Mouse (Mus musculus): Measurements from ENCODE around the gene Lyrm1. TPM values are rescaled to one million over a fixed set of nuclear protein-coding genes. Genes with fewer than 3 reads are reported as not detected.

Gene Lyrm1
- polyA plus RNA-seq, 1 experiment from 2014 or later, result 10.7 TPM

DNA sequence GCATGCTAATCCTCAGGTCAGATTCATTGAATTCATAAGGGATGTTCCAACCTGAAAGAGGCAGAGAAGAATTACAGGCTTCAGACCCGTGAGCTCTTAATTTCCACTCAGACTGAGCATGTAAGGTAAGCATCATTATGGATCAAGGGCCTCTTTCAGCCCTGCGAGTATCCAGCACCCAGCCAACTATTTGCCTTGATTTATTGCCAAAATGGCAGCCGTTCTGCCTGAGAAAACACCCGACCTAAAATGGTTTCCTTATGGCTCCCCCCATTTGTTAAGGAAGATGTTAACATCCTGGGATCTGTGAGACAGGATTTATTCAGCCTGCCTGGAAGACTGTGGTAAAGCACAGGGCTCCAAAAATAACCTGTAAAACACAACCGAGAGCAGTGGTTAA, 41.4 kb downstream of the Lyrm1 start:
- H3K9me3 ChIP-seq (ENCODE audit: control insufficient read depth, low read length), result no peaks in the 10 kb centered on the region
- DNase-seq (ENCODE audit: low spot score) (no peak), ATAC-seq (ENCODE audit: low FRiP score, low TSS enrichment) (no peak)
- 54% methylated on average over 5 of the region's 5 CpGs for WGBS
- no peaks in the 10 kb centered on the region for H3K36me3 ChIP-seq (ENCODE audit: control insufficient read depth, insufficient read depth, low read length)
- no peak overlapping the region for H3K4me2 ChIP-seq (replicated peaks; ENCODE audit: low read depth)
- H3K9ac ChIP-seq (ENCODE audit: low read length), result no peak overlapping the region
- no peak overlapping the region for H3K4me3 ChIP-seq (ENCODE audit: low read depth, low read length)
- no peak for TF ChIP-seq EP300 (optimal IDR thresholded peaks at IDR 0.05)
- no peak for TF ChIP-seq CTCF (IDR thresholded peaks at IDR 0.05; ENCODE audit: low read depth)
- no peaks in the 10 kb centered on the region for H3K27me3 ChIP-seq (ENCODE audit: control insufficient read depth, insufficient read depth, low read length)
- H3K27ac ChIP-seq (replicated peaks), result 0 out of 2 replicates have a peak overlapping the region, but pooled peaks have one; percentile 20
- no peaks in the 10 kb centered on the region for H3K4me1 ChIP-seq (replicated peaks; ENCODE audit: control insufficient read depth, insufficient read depth)

DNA sequence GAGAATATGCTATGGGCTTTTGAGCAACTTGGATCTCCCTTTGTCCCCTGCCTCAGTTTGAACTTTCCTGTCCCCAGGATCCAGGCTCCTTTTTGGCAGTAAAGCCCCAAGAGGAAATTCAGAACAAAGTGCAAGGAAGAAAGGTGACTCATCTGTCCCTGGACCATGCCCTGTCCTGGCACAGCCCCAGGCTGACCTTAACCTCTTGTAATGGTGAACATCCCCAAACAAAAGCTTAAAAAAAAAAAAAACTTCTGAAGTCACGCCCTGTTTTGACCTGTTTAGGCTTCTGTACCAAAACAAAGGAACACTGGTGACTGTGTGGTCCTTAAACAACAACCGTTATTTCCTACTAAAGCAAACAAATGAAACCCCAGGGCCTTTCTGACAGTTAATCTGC, 45.9 kb downstream of the Lyrm1 start:
- WGBS, result 65% methylated on average over 2 of the region's 2 CpGs

DNA sequence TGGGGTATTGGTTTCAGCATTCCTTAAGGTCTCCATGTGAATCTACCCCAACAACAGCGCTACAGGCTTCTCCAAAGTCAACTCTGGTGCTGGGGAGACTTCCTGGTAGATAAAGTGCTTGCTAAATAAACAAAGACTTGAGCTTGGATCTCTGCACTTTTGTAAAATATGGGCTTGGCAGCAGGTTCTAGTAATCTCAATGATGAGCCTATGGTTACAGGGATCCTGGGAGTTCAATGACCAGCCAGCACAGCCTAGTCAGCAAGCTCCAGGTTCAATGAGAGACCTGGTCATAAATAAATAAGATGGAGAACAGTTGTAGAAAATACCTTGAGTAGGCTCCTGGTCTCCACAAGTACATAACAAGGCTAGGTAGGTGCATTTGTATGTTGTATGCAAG, 58.4 kb downstream of the Lyrm1 start:
- H3K9ac ChIP-seq (ENCODE audit: low read length), result no peak overlapping the region
- H3K4me3 ChIP-seq (ENCODE audit: low read depth, low read length), result no peak overlapping the region
- H3K4me2 ChIP-seq (replicated peaks; ENCODE audit: low read depth), result no peak overlapping the region
- 62% methylated on average over 1 of the region's 1 CpGs for WGBS
- no peak overlapping the region for H3K27ac ChIP-seq (replicated peaks)
- H3K4me1 ChIP-seq (replicated peaks; ENCODE audit: control insufficient read depth, insufficient read depth), result no peaks in the 10 kb centered on the region
- H3K27me3 ChIP-seq (ENCODE audit: control insufficient read depth, insufficient read depth, low read length), result no peaks in the 10 kb centered on the region
- TF ChIP-seq EP300 (optimal IDR thresholded peaks at IDR 0.05), result no peak
- no peak for TF ChIP-seq CTCF (IDR thresholded peaks at IDR 0.05; ENCODE audit: low read depth)
- ATAC-seq (ENCODE audit: low FRiP score, low TSS enrichment) (no peak), DNase-seq (ENCODE audit: low spot score) (no peak)
- H3K9me3 ChIP-seq (ENCODE audit: control insufficient read depth, low read length), result no peaks in the 10 kb centered on the region
- H3K36me3 ChIP-seq (ENCODE audit: control insufficient read depth, insufficient read depth, low read length), result no peaks in the 10 kb centered on the region

More for the DNA sequence above, 45.9 kb downstream of the Lyrm1 start:
- H3K9ac ChIP-seq (ENCODE audit: low read length), result no peak overlapping the region
- DNase-seq (ENCODE audit: low spot score) (no peak), ATAC-seq (ENCODE audit: low FRiP score, low TSS enrichment) (no peak)
- no peaks in the 10 kb centered on the region for H3K9me3 ChIP-seq (ENCODE audit: control insufficient read depth, low read length)
- no peak overlapping the region for H3K4me3 ChIP-seq (ENCODE audit: low read depth, low read length)
- no peak overlapping the region for H3K27ac ChIP-seq (replicated peaks)
- no peaks in the 10 kb centered on the region for H3K27me3 ChIP-seq (ENCODE audit: control insufficient read depth, insufficient read depth, low read length)
- H3K4me2 ChIP-seq (replicated peaks; ENCODE audit: low read depth), result no peak overlapping the region
- H3K36me3 ChIP-seq (ENCODE audit: control insufficient read depth, insufficient read depth, low read length), result no peaks in the 10 kb centered on the region
- TF ChIP-seq CTCF (IDR thresholded peaks at IDR 0.05; ENCODE audit: low read depth) (no peak), EP300 (optimal IDR thresholded peaks at IDR 0.05) (no peak)
- H3K4me1 ChIP-seq (replicated peaks; ENCODE audit: control insufficient read depth, insufficient read depth), result no peaks in the 10 kb centered on the region

DNA sequence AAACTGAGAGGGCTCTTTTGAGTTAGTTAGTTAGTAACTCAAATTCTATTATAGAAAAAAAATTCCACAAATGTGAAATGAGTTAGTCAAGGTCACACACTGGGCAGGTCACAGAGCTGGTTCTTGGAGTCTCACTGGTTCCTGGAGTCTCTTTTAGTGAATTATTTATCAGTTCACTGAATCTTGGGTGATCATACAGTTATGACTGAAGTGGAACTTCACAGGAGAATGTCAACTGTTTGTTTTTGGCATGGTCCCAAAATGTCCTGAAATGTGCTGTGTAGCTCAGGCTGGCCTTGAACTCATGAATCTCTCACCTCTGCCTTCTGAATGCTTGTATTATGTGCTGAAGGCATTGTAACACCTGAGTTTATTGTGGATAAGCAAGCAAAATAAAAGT, 61.8 kb downstream of the Lyrm1 start:
- DNase-seq (ENCODE audit: low spot score) (no peak), ATAC-seq (ENCODE audit: low FRiP score, low TSS enrichment) (no peak)
- no peak overlapping the region for H3K4me3 ChIP-seq (ENCODE audit: low read depth, low read length)
- H3K4me1 ChIP-seq (replicated peaks; ENCODE audit: control insufficient read depth, insufficient read depth), result no peaks in the 10 kb centered on the region
- TF ChIP-seq EP300 (optimal IDR thresholded peaks at IDR 0.05) (no peak), CTCF (IDR thresholded peaks at IDR 0.05; ENCODE audit: low read depth) (no peak)
- H3K9me3 ChIP-seq (ENCODE audit: control insufficient read depth, low read length), result no peaks in the 10 kb centered on the region
- no peaks in the 10 kb centered on the region for H3K36me3 ChIP-seq (ENCODE audit: control insufficient read depth, insufficient read depth, low read length)
- 0 out of 2 replicates have a peak overlapping the region, but pooled peaks have one; percentile 13 for H3K27ac ChIP-seq (replicated peaks)
- no peak overlapping the region for H3K9ac ChIP-seq (ENCODE audit: low read length)
- no peaks in the 10 kb centered on the region for H3K27me3 ChIP-seq (ENCODE audit: control insufficient read depth, insufficient read depth, low read length)
- H3K4me2 ChIP-seq (replicated peaks; ENCODE audit: low read depth), result no peak overlapping the region

DNA sequence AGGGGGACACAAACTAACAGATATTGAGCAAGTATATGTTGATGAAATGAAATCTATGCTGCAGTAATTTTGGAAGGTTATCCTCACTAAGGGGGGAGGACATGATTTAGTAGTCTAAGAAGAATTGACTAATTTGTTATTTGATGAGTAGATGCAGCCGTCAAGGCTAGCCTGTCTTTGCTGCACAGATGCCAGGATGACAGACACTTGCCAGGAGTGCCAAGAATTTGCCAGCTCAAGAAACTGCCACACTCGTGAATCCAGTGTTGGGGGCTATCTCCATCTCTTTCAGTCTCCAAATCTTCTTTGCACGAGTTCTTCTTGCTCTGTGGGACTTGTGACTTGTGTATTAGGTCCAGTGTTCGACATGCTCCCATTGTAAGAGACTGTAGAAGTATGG, 63.4 kb downstream of the Lyrm1 start:
- H3K27me3 ChIP-seq (ENCODE audit: control insufficient read depth, insufficient read depth, low read length), result no peaks in the 10 kb centered on the region
- no peak overlapping the region for H3K4me2 ChIP-seq (replicated peaks; ENCODE audit: low read depth)
- H3K9me3 ChIP-seq (ENCODE audit: control insufficient read depth, low read length), result no peaks in the 10 kb centered on the region
- no peaks in the 10 kb centered on the region for H3K36me3 ChIP-seq (ENCODE audit: control insufficient read depth, insufficient read depth, low read length)
- H3K27ac ChIP-seq (replicated peaks), result no peak overlapping the region
- no peaks in the 10 kb centered on the region for H3K4me1 ChIP-seq (replicated peaks; ENCODE audit: control insufficient read depth, insufficient read depth)
- H3K9ac ChIP-seq (ENCODE audit: low read length), result no peak overlapping the region
- no peak for TF ChIP-seq CTCF (IDR thresholded peaks at IDR 0.05; ENCODE audit: low read depth)
- no peak for TF ChIP-seq EP300 (optimal IDR thresholded peaks at IDR 0.05)
- no peak for ATAC-seq (ENCODE audit: low FRiP score, low TSS enrichment)
- WGBS, result 64% methylated on average over 4 of the region's 4 CpGs
- DNase-seq (ENCODE audit: low spot score), result no peak
- H3K4me3 ChIP-seq (ENCODE audit: low read depth, low read length), result no peak overlapping the region

DNA sequence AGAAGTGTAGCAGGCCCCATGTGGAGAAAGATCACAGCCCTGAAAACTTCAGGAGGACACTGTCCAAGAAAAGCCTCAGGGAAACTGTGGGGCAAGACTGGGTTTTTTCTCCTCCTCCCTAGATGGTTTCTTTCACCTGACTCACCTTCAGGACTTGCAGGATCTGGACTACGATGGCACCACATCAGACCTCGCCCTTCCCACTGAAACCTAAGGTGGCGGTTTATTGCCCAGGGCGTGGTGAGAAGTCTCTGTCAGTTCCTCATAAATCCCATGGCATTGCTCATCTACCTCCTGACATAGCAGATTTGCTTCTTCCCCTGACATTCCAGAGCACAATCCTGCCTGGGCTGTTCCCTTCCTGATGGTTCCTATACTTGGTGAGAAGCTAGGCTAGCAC, 63.8 kb downstream of the Lyrm1 start:
- Histone ChIP-seq H3K27ac (replicated peaks) (no peak overlapping the region), H3K9ac (ENCODE audit: low read length) (no peak overlapping the region), H3K27me3 (ENCODE audit: control insufficient read depth, insufficient read depth, low read length) (no peaks in the 10 kb centered on the region), H3K36me3 (ENCODE audit: control insufficient read depth, insufficient read depth, low read length) (no peaks in the 10 kb centered on the region), H3K9me3 (ENCODE audit: control insufficient read depth, low read length) (no peaks in the 10 kb centered on the region), H3K4me3 (ENCODE audit: low read depth, low read length) (no peak overlapping the region), H3K4me1 (replicated peaks; ENCODE audit: control insufficient read depth, insufficient read depth) (no peaks in the 10 kb centered on the region), H3K4me2 (replicated peaks; ENCODE audit: low read depth) (no peak overlapping the region)
- DNase-seq (ENCODE audit: low spot score) (no peak), ATAC-seq (ENCODE audit: low FRiP score, low TSS enrichment) (no peak)
- 73% methylated on average over 4 of the region's 4 CpGs for WGBS
- TF ChIP-seq CTCF (IDR thresholded peaks at IDR 0.05; ENCODE audit: low read depth) (no peak), EP300 (optimal IDR thresholded peaks at IDR 0.05) (no peak)
